Mouse (Mus musculus) ovary, postnatal 14 days (tissue): ENCODE measurements at regions not wholly inside any gene's neighbourhood (a gene's known extent, or its start where the extent isn't known, plus 50 kb on each side); places are given as distances from the start of the nearest gene placed in this dataset.

ENCODE experiments used
- DNase-seq: peaks from one replicate; pipeline ENCODE4 v3.0.0; 2022; ENCODE audit warnings: low spot score

GRCm38 (mm10) chr10:126748696-126749466, 152.3 kb downstream of the Atp23 start:
- DNase-seq: no peak

DNA sequence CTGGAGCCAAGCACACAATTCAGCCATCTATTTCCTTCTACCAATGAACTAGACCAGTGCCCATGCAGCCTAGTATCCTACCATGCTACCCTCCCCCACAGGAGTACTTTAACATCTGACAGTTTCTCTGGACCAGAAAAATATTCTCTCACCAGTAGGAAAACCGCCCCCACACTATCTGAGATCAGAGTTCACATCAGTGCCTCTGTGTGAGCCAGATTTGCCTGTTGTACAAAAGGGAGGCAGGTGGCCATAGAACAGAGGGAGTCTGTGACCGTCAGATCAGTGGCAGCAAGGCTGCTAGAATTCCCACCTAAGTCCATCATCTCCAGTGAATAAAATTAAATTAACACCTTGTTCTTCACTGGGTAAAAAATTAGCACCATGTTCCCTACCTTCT, 166.5 kb downstream of the Atp23 start:
- no peak for DNase-seq

DNA sequence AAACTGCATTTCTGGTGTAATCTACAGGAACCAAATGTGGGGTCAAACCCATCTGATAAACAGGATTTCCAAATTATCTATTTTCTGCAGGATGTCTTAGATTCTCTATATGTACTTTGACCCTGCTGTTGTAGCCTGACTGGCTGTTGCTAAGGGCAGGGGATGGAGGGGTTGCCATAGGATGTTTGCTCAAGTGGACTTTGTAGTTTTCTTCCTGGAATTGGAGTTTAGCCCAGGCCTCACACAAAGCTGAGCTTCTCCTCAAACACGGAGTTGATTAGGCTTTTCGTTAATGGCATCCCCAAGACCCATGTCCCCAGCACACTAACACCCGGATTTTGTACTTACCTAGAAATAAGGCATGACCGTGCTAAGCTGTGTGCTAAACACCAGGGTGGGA, 173.3 kb downstream of the Atp23 start:
- no peak for DNase-seq

DNA sequence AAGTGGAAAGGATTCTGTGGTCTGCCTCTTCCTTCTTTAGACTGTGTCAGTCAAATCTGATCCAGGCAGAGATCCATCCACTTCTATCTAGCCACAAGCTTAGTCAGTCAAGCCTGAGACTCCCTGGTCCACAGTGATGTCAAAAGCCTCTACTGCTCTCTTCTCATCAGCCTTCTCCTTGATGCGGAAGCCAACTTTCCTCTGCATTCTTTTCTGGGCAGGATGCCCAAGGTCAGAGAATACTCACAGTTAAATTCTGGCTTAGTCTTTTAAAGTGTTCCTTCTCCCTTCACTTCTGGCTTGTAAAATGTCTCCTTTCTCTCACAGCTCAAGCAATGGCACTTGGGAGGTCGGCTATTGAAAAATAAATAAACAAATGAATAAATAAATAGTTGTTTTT, 183.2 kb downstream of the Atp23 start:
- DNase-seq: peak; percentile 22

DNA sequence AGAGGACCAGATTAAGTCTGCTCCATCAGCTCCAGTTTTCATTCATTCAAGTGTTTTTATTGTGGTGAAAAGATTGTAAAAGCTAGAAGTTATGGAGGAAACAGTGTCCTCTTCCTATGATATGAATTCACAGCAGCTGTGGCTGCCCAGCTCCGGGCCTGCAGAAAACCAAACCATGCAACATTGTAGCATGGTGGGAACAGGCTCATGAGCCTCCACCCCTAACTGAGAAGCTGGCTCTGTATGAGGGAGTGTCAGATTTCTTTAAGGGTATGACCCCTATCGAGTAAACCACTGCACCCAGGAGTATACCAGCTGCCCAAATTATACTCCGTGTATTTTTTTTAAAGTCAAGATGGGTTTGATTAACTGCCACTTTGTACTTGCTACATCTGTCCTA, 189.4 kb downstream of the Atp23 start:
- no peak for DNase-seq

- DNase-seq: no peak
Measured at GRCm38 (mm10) chr10:126709219-126709917, 191.8 kb downstream of the Atp23 start.

- no peak for DNase-seq
Measured at GRCm38 (mm10) chr10:126708730-126709129, 192.4 kb downstream of the Atp23 start.

GRCm38 (mm10) chr10:126708215-126708614, 192.9 kb downstream of the Atp23 start:
- DNase-seq: no peak

DNA sequence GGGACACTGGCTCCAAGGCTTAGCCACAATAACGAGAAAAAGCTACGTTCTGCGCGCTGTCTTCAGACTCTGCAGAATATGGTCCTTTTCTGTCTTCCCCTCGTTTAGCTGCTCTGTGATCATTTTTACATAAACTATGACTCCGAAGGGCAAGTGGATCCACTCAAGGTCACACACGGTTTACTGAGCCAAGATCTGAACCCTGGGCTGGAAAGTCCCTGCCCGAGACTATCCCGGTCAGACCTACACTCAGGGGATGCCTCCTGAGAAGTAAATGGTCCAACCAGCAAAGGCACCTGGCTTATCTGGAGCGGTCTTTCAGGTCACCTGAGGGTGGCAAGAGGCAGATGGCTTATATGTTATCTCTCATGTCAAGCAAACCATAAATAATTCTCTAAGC, 204.1 kb downstream of the Atp23 start:
- DNase-seq: no peak

DNA sequence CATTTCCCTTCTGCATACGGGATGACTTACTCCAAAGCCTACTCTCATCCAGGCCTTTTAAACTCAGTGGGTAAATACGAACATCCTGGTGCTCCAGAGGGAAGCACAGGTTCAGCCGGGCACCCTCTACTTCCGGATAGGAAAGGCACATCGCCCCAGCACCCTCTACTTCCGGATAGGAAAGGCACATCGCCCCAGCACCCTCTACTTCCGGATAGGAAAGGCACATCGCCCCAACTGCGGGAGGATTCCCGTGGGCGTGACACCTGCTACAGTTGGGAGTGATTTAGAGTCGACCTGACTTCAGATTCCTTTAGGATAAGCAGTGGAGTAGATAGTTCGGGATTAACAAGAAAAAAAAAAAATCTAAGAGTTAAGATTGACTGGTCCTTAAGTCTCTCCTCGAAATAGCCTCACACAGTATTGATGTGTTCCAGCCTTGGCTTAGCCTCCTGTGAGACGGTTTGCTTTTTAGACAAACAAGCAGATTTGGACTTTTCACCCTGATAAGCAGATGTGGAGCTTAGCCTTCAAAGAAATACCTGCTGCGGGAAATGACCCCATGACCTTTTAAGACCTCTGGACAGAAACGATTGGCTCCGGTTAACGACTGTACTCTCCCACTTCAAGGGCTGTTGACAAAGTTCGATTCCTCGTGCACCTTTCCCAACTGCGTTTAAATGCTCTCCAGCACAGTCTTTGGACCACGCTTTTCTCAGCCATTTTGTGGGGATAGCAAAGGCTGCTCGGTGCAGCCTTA, 210.1 kb downstream of the Atp23 start:
- no peak for DNase-seq

DNA sequence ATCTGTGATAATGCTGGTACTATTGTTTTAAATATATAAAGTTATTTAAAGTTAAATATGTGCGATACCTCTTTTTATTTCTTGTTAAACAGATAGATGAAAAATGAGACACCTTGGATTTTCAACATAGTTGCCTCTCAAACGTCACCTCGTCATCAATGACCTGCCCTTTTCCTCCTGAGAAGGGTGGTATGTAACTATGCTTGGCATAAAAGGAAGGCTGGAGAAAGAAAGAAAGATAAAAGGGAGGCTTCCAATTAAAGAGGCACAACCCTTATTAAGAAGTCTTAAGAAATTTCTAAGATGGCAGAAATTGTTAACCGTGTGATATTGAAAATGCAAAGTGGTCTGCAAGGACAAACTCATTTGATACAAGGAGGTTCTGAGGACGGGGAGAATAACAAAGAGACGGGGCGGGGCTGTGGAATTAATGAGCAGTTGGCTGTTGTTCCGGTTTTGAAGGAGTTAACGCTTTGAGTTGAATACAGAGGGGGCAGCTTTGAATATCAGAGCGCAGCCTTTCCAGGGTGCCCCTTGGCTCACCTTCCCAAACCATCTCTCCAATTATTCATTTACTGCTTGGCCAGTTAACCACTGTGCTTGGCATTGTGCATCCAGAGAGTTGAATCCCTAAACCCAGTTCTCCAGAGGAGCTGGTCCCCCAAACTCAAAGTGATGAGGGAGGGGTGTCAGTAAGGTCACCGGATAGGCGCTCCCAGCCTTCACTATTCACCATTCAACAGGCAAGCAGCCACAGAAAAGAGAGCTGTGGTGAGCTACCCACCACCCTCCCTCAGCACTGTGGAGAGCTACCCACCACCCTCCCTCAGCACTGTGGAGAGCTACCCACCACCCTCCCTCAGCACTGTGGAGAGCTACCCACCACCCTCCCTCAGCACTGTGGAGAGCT, 220.6 kb downstream of the Atp23 start:
- DNase-seq: no peak

DNA sequence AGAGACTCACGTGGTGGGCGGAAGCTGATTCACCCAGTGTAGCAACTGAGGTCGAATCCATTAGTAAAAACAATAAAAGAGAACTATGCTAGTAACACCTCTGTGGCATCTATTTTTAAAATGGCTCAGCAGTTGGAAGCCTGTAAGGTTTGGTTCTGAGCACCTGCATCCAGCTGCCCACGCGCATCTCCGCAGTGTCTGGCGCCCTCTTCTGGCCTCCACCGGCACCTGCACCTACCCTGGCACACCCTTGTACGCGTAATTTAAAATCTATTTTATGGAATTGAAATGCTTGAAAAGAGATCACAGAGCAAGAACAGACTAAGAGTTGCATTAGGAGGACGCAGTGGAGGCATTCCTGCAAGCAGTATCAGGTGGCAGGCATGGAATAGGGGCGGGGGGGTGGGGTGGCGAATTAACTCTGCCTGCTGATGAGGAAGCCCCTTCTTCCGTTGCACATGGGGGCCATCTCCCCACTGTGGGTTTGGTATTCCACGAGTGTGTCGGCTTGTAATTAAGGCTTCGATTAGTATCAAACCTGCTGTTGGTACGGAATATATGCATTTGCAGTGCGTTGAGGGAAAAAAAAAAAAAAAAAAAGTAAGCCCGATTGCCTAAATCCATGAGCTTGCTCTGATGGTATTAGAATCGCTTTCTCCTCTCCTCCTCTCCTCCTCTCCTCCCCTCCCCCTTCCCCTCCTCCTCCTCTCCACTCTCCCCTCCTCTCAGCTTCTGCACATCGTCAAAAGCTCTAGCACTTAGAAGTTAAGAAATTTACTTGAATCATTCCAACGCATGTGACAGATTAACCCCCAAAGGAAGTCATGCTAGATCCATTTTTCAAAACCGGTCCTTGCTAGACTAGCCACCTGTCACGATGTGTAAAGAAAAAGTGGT, 221.7 kb downstream of the Atp23 start:
- DNase-seq: no peak

DNA sequence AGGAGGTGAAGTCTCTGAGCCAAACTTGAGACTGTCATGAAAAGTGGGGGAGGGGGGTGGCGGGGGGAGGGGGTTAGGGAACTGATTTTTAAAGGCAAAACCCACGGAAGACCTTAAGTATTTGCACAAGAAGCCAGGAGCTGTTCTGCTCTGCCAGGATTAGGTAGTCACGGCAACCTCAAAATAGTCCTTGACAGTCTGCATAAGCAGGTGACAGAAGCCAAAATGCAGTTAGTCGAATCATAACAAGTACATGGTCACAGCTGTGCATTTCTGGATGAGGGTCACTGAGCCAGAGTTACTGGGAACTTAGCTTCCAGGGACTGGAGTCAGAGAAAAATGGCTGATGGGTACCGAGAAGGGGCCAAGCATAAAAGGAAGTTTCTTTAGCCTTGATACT, 227.7 kb downstream of the Atp23 start:
- no peak for DNase-seq

GRCm38 (mm10) chr10:126664408-126665083, 236.6 kb downstream of the Atp23 start:
- no peak for DNase-seq

DNA sequence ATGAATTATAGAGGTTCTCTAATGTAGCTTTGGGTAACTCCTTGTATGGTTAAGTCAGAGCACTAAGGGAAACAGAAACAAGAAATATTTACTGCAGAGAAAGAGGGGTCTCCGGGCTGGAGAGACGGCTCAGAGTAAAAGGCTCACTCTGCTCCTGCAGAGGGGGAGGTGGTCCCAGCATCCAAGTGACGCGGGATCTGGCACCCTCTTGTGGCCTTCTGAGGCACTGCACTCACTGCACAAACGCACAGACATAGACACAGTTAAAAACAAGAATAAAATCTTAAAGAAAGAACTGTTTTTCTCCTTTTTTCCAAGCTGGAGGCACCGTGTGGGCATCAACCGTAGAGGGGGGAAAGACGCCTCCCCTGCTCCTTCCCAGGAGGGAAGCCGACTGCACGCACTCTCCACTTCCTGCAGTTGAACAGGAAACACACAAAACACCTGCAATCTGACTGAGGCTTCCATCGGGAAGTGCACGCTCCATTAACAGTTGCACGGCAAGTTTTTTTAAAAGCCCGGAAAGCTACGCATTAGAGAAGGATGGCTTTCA, 237.6 kb downstream of the Atp23 start:
- DNase-seq: no peak

GRCm38 (mm10) chr10:126662765-126663164, 238.4 kb downstream of the Atp23 start:
- DNase-seq: no peak

GRCm38 (mm10) chr10:126661095-126661615, 240.0 kb downstream of the Atp23 start:
- DNase-seq: no peak

DNA sequence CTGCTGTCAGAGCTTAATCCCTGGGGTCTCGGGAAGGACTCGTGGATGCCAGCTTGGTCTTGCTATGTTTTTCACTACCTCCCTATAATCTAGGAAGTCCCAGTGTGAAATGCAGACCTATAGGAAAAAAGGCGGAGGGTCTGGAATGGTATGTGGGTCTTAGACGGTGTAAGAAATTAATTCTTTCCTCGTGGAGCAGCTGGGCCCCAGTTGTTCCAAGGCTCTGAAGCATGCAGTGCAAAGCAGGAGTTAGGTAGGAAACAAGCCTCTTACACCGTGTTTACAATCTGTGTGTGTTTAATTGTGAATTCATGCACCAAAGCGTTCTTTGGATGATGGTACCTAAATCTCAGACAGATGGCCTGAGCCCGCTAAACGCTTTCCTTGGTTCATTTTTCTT, 241.1 kb downstream of the Atp23 start:
- DNase-seq: no peak

- DNase-seq: no peak
Measured at GRCm38 (mm10) chr10:126652693-126653092, 248.5 kb downstream of the Atp23 start.

GRCm38 (mm10) chr10:126646587-126646986, 254.6 kb downstream of the Atp23 start:
- DNase-seq: no peak
